Mouse (Mus musculus) myocyte (in vitro differentiated cells): ENCODE data around the gene Ctsl. TPM values are rescaled to one million over a fixed set of nuclear protein-coding genes. Genes with fewer than 3 reads are reported as not detected.

Experiments
- H3K27me3 ChIP-seq: one replicate; pipeline ENCODE4 v1.6.1; 2011; ENCODE audit not compliant: control insufficient read depth, insufficient read depth, insufficient read length
- H3K36me3 ChIP-seq: one replicate; pipeline ENCODE4 v1.6.1; 2011; ENCODE audit not compliant: control insufficient read depth, insufficient read depth
- H3K4me2 ChIP-seq: one replicate; pipeline ENCODE4 v1.6.1; 2011; ENCODE audit warnings: low read depth, control low read depth
- H3K4me3 ChIP-seq: one replicate; pipeline ENCODE4 v1.5.1; 2011; ENCODE audit warnings: mild to moderate bottlenecking, control low read depth, moderate library complexity
- H3K79me2 ChIP-seq: one replicate; pipeline ENCODE4 v1.6.1; 2011; ENCODE audit not compliant: control insufficient read depth, insufficient read depth
- H3ac ChIP-seq: one replicate; pipeline ENCODE4 v1.6.1; 2011; ENCODE audit not compliant: control insufficient read depth, insufficient read length
- CEBPB ChIP-seq: IDR thresholded peaks from 2 replicates; pipeline ENCODE4 v1.6.1; 2011; ENCODE audit warnings: mild to moderate bottlenecking, moderate library complexity; ENCODE audit not compliant: poor library complexity, insufficient read depth, severe bottlenecking
- E2F4 ChIP-seq: IDR thresholded peaks from one replicate; pipeline ENCODE4 v1.6.1; 2011; ENCODE audit warnings: mild to moderate bottlenecking, control low read depth, moderate library complexity; ENCODE audit not compliant: insufficient read depth
- MAX ChIP-seq: IDR thresholded peaks from one replicate; pipeline ENCODE4 v1.6.1; 2011; ENCODE audit warnings: low read depth, mild to moderate bottlenecking, control low read depth
- MYOD1 ChIP-seq, 3 experiments: IDR thresholded peaks; one replicate each; pipeline ENCODE4 v1.6.1; 2011; ENCODE audit warnings: control low read depth in 2 of 3, low read depth in 2 of 3, mild to moderate bottlenecking in 2 of 3, moderate library complexity in 1 of 3; ENCODE audit not compliant: insufficient read length in 2 of 3, control insufficient read depth in 1 of 3
- MYOG ChIP-seq, 3 experiments: IDR thresholded peaks; one replicate each; pipeline ENCODE4 v1.6.1; 2011; ENCODE audit warnings: control low read depth in 2 of 3, low read depth in 2 of 3, mild to moderate bottlenecking in 2 of 3; ENCODE audit not compliant: insufficient read length in 2 of 3, control insufficient read depth in 1 of 3, insufficient read depth in 1 of 3
- POLR2A ChIP-seq: IDR thresholded peaks from one replicate; pipeline ENCODE4 v1.6.1; 2011; ENCODE audit warnings: low read depth, mild to moderate bottlenecking, control low read depth, moderate library complexity; ENCODE audit not compliant: insufficient read length
- POLR2AphosphoS2 ChIP-seq: IDR thresholded peaks from one replicate; pipeline ENCODE4 v1.6.1; 2011; ENCODE audit warnings: low read depth, control low read depth; ENCODE audit not compliant: insufficient read length
- REST ChIP-seq: IDR thresholded peaks from one replicate; pipeline ENCODE4 v1.6.1; 2011; ENCODE audit warnings: mild to moderate bottlenecking, control low read depth, moderate library complexity; ENCODE audit not compliant: insufficient read depth, insufficient read length
- SRF ChIP-seq: IDR thresholded peaks from one replicate; pipeline ENCODE4 v1.6.1; 2011; ENCODE audit warnings: low read depth; ENCODE audit not compliant: control insufficient read depth, insufficient read length
- TCF12 ChIP-seq: IDR thresholded peaks from one replicate; pipeline ENCODE4 v1.6.1; 2011; ENCODE audit warnings: mild to moderate bottlenecking, control low read depth; ENCODE audit not compliant: poor library complexity, insufficient read depth, severe bottlenecking
- TCF3 ChIP-seq: IDR thresholded peaks from one replicate; pipeline ENCODE4 v1.6.1; 2011; ENCODE audit warnings: low read depth, control low read depth; ENCODE audit not compliant: insufficient read length
- USF1 ChIP-seq: IDR thresholded peaks from one replicate; pipeline ENCODE4 v1.6.1; 2011; ENCODE audit warnings: low read depth, mild to moderate bottlenecking, control low read depth, moderate library complexity
- polyA plus RNA-seq: library from polyadenylated mRNA; unstranded; fragments of >200 nt; fragmentation: generic; extraction: Trizol; gene quantifications from one replicate; pipeline ENCODE4 v1.2.1, GENCODE M21; 2012; ENCODE audit warnings: missing spikeins

Ctsl gene
- polyA plus RNA-seq, 1 experiment = 778 TPM

- Histone ChIP-seq H3K36me3 (no peaks in the 10 kb centered on the region), H3K27me3 (no peaks in the 10 kb centered on the region), H3K4me2 (no peak overlapping the region), H3K4me3 (no peak overlapping the region), H3ac (no peak overlapping the region), H3K79me2 (no peaks in the 10 kb centered on the region)
- no peak for TF ChIP-seq TCF12
- TF ChIP-seq MYOG (IDR thresholded peaks at IDR 0.05; ENCODE audit: control insufficient read depth in 1 of 3, insufficient read depth in 1 of 3, insufficient read length in 2 of 3, low read depth in 2 of 3) = no peak
- TF ChIP-seq MAX = no peak
- TF ChIP-seq REST = no peak
- TF ChIP-seq E2F4 = no peak
- no peak for TF ChIP-seq USF1
- TF ChIP-seq MYOD1 (IDR thresholded peaks at IDR 0.05; ENCODE audit: control insufficient read depth in 1 of 3, insufficient read length in 2 of 3, low read depth in 2 of 3) = no peak
- no peak for TF ChIP-seq POLR2AphosphoS2
- TF ChIP-seq POLR2A = no peak
- no peak for TF ChIP-seq TCF3
- no peak for TF ChIP-seq CEBPB
Measured at GRCm38 (mm10) chr13:64396979-64397378, 26.3 kb upstream of the Ctsl start.

- H3K79me2 ChIP-seq = no peaks in the 10 kb centered on the region
- TF ChIP-seq REST (no peak), TCF12 (no peak), POLR2A (no peak), MYOD1 (IDR thresholded peaks at IDR 0.05; ENCODE audit: control insufficient read depth in 1 of 3, insufficient read length in 2 of 3, low read depth in 2 of 3) (no peak)
- no peaks in the 10 kb centered on the region for H3K27me3 ChIP-seq
- no peak overlapping the region for H3K4me3 ChIP-seq
- H3K36me3 ChIP-seq = no peaks in the 10 kb centered on the region
- no peak overlapping the region for H3ac ChIP-seq
- H3K4me2 ChIP-seq = no peak overlapping the region
Measured at GRCm38 (mm10) chr13:64388415-64388814, 17.7 kb upstream of the Ctsl start.

- Histone ChIP-seq H3K27me3 (no peaks in the 10 kb centered on the region), H3K36me3 (no peaks in the 10 kb centered on the region), H3K79me2 (no peaks in the 10 kb centered on the region), H3ac (no peak overlapping the region), H3K4me3 (no peak overlapping the region), H3K4me2 (no peak overlapping the region)
- no peak for TF ChIP-seq TCF3
- TF ChIP-seq USF1 = no peak
- no peak for TF ChIP-seq SRF
- no peak for TF ChIP-seq TCF12
- no peak for TF ChIP-seq REST
- no peak for TF ChIP-seq POLR2AphosphoS2
- TF ChIP-seq E2F4 = no peak
- TF ChIP-seq MYOG (IDR thresholded peaks at IDR 0.05; ENCODE audit: control insufficient read depth in 1 of 3, insufficient read depth in 1 of 3, insufficient read length in 2 of 3, low read depth in 2 of 3) = no peak
- TF ChIP-seq POLR2A = no peak
- TF ChIP-seq MAX = no peak
- no peak for TF ChIP-seq MYOD1 (IDR thresholded peaks at IDR 0.05; ENCODE audit: control insufficient read depth in 1 of 3, insufficient read length in 2 of 3, low read depth in 2 of 3)
- no peak for TF ChIP-seq CEBPB
Measured at GRCm38 (mm10) chr13:64386048-64386447, 15.4 kb upstream of the Ctsl start.

GRCm38 (mm10) chr13:64384937-64385336 is 14.2 kb upstream of the Ctsl start:
- no peak overlapping the region for H3K4me3 ChIP-seq
- no peaks in the 10 kb centered on the region for H3K27me3 ChIP-seq
- no peak overlapping the region for H3K4me2 ChIP-seq
- H3K79me2 ChIP-seq = no peaks in the 10 kb centered on the region
- TF ChIP-seq REST (no peak), CEBPB (no peak), MYOD1 (IDR thresholded peaks at IDR 0.05; ENCODE audit: control insufficient read depth in 1 of 3, insufficient read length in 2 of 3, low read depth in 2 of 3) (no peak), TCF12 (no peak), SRF (no peak), E2F4 (no peak), POLR2A (no peak)
- H3K36me3 ChIP-seq = no peaks in the 10 kb centered on the region
- no peak overlapping the region for H3ac ChIP-seq

- Histone ChIP-seq H3K27me3 (no peaks in the 10 kb centered on the region), H3K4me2 (no peak overlapping the region), H3K79me2 (no peaks in the 10 kb centered on the region), H3K4me3 (no peak overlapping the region), H3K36me3 (no peaks in the 10 kb centered on the region), H3ac (no peak overlapping the region)
- TF ChIP-seq POLR2A (no peak), REST (no peak), MAX (no peak), MYOG (IDR thresholded peaks at IDR 0.05; ENCODE audit: control insufficient read depth in 1 of 3, insufficient read depth in 1 of 3, insufficient read length in 2 of 3, low read depth in 2 of 3) (no peak), POLR2AphosphoS2 (no peak), TCF3 (no peak), CEBPB (no peak), SRF (no peak)
Measured at GRCm38 (mm10) chr13:64380251-64380650, 9.6 kb upstream of the Ctsl start.
